Mouse (Mus musculus): Measurements from ENCODE around the gene Man1b1. TPM values are rescaled to one million over a fixed set of nuclear protein-coding genes. Genes with fewer than 3 reads are reported as not detected.

The Man1b1 gene
- total RNA-seq, 4 experiments from 2014 or later, result 57.3 to 64.7 (median 61.0) TPM

Other genes with a start within 250 kb of the Man1b1 start
- not detected for gene Noxa1, start 237.2 kb upstream of the Man1b1 start, total RNA-seq (2022)
- 10 to 100 TPM; 20.5 to 27.9 (median 23.4) TPM for gene Nrarp, start 151.6 kb upstream of the Man1b1 start, total RNA-seq (2022)
- 1 to 10 TPM; 2.2 to 3.4 (median 2.5) TPM for gene Tor4a, start 135.5 kb upstream of the Man1b1 start, total RNA-seq (2022)
- gene Nelfb, start 120.8 kb upstream of the Man1b1 start, total RNA-seq (2022), result 10 to 100 TPM; 58.4 to 64.2 (median 59.4) TPM
- gene Stpg3, start 117.7 kb upstream of the Man1b1 start, total RNA-seq (2022), result under 1 TPM in 3 of 4 experiments, not detected in 1; 0.23 to 0.82 (median 0.30) TPM
- 1 to 10 TPM in 1 of 4 experiments, not detected in 3; 1.4 TPM for gene Fam166a, start 113.6 kb upstream of the Man1b1 start, total RNA-seq (2022)
- 100 to 1,000 TPM; 332 to 365 (median 345) TPM for gene Tubb4b, start 107.6 kb upstream of the Man1b1 start, total RNA-seq (2022)
- gene Slc34a3, start 98.0 kb upstream of the Man1b1 start, total RNA-seq (2022), result not detected
- not detected for gene Rnf224, start 95.6 kb upstream of the Man1b1 start, total RNA-seq (2022)
- gene Rnf208, start 90.1 kb upstream of the Man1b1 start, total RNA-seq (2022), result 100 to 1,000 TPM; 263 to 288 (median 266) TPM
- gene Cysrt1, start 89.9 kb upstream of the Man1b1 start, total RNA-seq (2022), result not detected
- gene AL732309.1, start 85.5 kb upstream of the Man1b1 start, total RNA-seq (2022), result 1 to 10 TPM in 3 of 4 experiments, under 1 TPM in 1; 0.67 to 4.2 (median 3.4) TPM
- 10 to 100 TPM; 31.7 to 38.3 (median 36.3) TPM for gene Tmem203, start 76.9 kb upstream of the Man1b1 start, total RNA-seq (2022)
- gene Tprn, start 69.7 kb upstream of the Man1b1 start, total RNA-seq (2022), result 10 to 100 TPM; 26.5 to 30.6 (median 28.6) TPM
- 10 to 100 TPM; 57.5 to 67.8 (median 62.1) TPM for gene Ssna1, start 59.9 kb upstream of the Man1b1 start, total RNA-seq (2022)
- gene Anapc2, start 59.9 kb upstream of the Man1b1 start, total RNA-seq (2022), result 100 to 1,000 TPM in 2 of 4 experiments, 10 to 100 TPM in 2; 88.6 to 111 (median 96.9) TPM
- not detected for gene Tmem210, start 44.2 kb upstream of the Man1b1 start, total RNA-seq (2022)
- not detected for gene Lrrc26, start 42.4 kb upstream of the Man1b1 start, total RNA-seq (2022)
- gene Grin1, start 13.2 kb upstream of the Man1b1 start, total RNA-seq (2022), result 100 to 1,000 TPM; 390 to 399 (median 395) TPM
- gene Dpp7, start 24.0 kb downstream of the Man1b1 start, total RNA-seq (2022), result 10 to 100 TPM; 35.1 to 50.7 (median 37.9) TPM
- 10 to 100 TPM; 20.9 to 31.0 (median 25.8) TPM for gene Uap1l1, start 33.3 kb downstream of the Man1b1 start, total RNA-seq (2022)
- gene Sapcd2, start 40.0 kb downstream of the Man1b1 start, total RNA-seq (2022), result 1 to 10 TPM; 1.7 to 3.8 (median 2.3) TPM
- gene Entpd2, start 63.5 kb downstream of the Man1b1 start, total RNA-seq (2022), result 10 to 100 TPM; 13.1 to 17.5 (median 16.2) TPM
- gene Npdc1, start 67.0 kb downstream of the Man1b1 start, total RNA-seq (2022), result 100 to 1,000 TPM; 307 to 332 (median 316) TPM
- gene Fut7, start 90.9 kb downstream of the Man1b1 start, total RNA-seq (2022), result under 1 TPM in 2 of 4 experiments, not detected in 2; 0.40 to 0.84 TPM
- gene Abca2, start 96.4 kb downstream of the Man1b1 start, total RNA-seq (2022), result 100 to 1,000 TPM; 176 to 185 (median 183) TPM
- 1 to 10 TPM in 2 of 4 experiments, not detected in 2; 1.2 to 1.6 TPM for gene Clic3, start 124.5 kb downstream of the Man1b1 start, total RNA-seq (2022)
- 10 to 100 TPM; 67.2 to 88.0 (median 78.1) TPM for gene Paxx, start 128.8 kb downstream of the Man1b1 start, total RNA-seq (2022)
- gene Ptgds, start 137.7 kb downstream of the Man1b1 start, total RNA-seq (2022), result 1,000 to 10,000 TPM; 1,862 to 2,386 (median 2,226) TPM
- gene Lcn12, start 161.6 kb downstream of the Man1b1 start, total RNA-seq (2022), result not detected
- gene Fbxw5, start 168.4 kb downstream of the Man1b1 start, total RNA-seq (2022), result 100 to 1,000 TPM; 105 to 121 (median 113) TPM
- 1 to 10 TPM in 3 of 4 experiments, under 1 TPM in 1; 0.86 to 1.9 (median 1.6) TPM for gene C8g, start 169.4 kb downstream of the Man1b1 start, total RNA-seq (2022)
- 10 to 100 TPM; 10.3 to 11.9 (median 10.4) TPM for gene Traf2, start 214.6 kb downstream of the Man1b1 start, total RNA-seq (2022)
- gene Edf1, start 225.5 kb downstream of the Man1b1 start, total RNA-seq (2022), result 100 to 1,000 TPM; 123 to 209 (median 170) TPM
- gene Mamdc4, start 242.5 kb downstream of the Man1b1 start, total RNA-seq (2022), result 1 to 10 TPM in 3 of 4 experiments, under 1 TPM in 1; 0.46 to 3.1 (median 1.7) TPM
- 10 to 100 TPM; 57.8 to 72.0 (median 64.7) TPM for gene Phpt1, start 242.9 kb downstream of the Man1b1 start, total RNA-seq (2022)
- gene Ajm1, start 249.4 kb downstream of the Man1b1 start, total RNA-seq (2022), result 10 to 100 TPM; 86.8 to 96.3 (median 92.7) TPM